Mouse (Mus musculus): Measurements from ENCODE around the gene Dhx40. TPM values are rescaled to one million over a fixed set of nuclear protein-coding genes. Genes with fewer than 3 reads are reported as not detected.
A peak's percentile ranks its signal among the peaks of the same experiment; 100 is the strongest.
"Not testable (repeated sequence)": the region's sequence is repeated elsewhere in the genome, so short reads cannot be mapped to it uniquely, and the experiment has no call there.

Dhx40 gene
- polyA plus RNA-seq, 1 experiment from 2014 or later: 27.7 TPM

- Histone ChIP-seq H3K9ac (no peak overlapping the region), H3K36me3 (no peaks in the 10 kb centered on the region), H3K4me2 (no peak overlapping the region), H3K27ac (no peak overlapping the region), H3K4me3 (no peak overlapping the region), H3K4me1 (peaks cover 6% of the 10 kb centered on the region), H3K27me3 (no peaks in the 10 kb centered on the region), H3K9me3 (no peaks in the 10 kb centered on the region)
- ATAC-seq (ENCODE audit: insufficient number of reproducible peaks, insufficient read depth, low FRiP score, low TSS enrichment, low read depth): no peak
- WGBS: 71% methylated on average over 2 of the region's 2 CpGs
Observed at GRCm38 (mm10) chr11:86742605-86743004, 64.9 kb downstream of the Dhx40 start.

DNA sequence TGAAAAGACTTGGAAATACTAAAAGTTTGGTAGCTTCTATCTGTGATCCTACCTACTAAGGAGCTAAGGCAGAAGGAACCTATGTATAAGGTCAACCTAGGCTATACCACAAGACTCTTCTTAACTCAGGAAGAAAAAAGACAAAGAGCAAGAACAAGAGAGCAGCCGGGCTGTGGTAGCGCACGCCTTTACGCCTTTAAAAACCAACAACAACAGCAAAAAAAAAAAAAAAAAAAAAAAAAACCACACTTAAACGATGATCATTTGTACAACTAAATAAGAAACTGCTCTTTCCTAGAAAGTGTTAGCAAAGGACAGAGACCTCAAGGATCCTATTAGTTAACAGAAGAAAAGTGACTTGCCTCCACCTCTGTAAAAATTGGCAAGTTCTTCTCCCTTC, 66.0 kb downstream of the Dhx40 start:
- WGBS: 97% methylated on average over 5 of the region's 5 CpGs
- no peak for ATAC-seq (ENCODE audit: insufficient number of reproducible peaks, insufficient read depth, low FRiP score, low TSS enrichment, low read depth)

GRCm38 (mm10) chr11:86739470-86739869, 68.1 kb downstream of the Dhx40 start:
- Histone ChIP-seq H3K27me3 (no peaks in the 10 kb centered on the region), H3K27ac (no peak overlapping the region), H3K4me2 (no peak overlapping the region), H3K9ac (no peak overlapping the region), H3K4me3 (no peak overlapping the region), H3K4me1 (no peaks in the 10 kb centered on the region), H3K36me3 (peaks cover 8% of the 10 kb centered on the region), H3K9me3 (no peaks in the 10 kb centered on the region)
- no peak for ATAC-seq (ENCODE audit: insufficient number of reproducible peaks, insufficient read depth, low FRiP score, low TSS enrichment, low read depth)
- 87% methylated on average over 2 of the region's 2 CpGs for WGBS

More for the DNA sequence above, 66.0 kb downstream of the Dhx40 start:
- Histone ChIP-seq H3K36me3 (peaks cover 3% of the 10 kb centered on the region), H3K4me2 (no peak overlapping the region), H3K4me1 (peaks cover 3% of the 10 kb centered on the region; the same call in 1 of the 2 replicates), H3K4me3 (no peak overlapping the region), H3K27ac (no peak overlapping the region), H3K9me3 (no peaks in the 10 kb centered on the region), H3K27me3 (no peaks in the 10 kb centered on the region), H3K9ac (no peak overlapping the region)

- 94% methylated on average over 1 of the region's 1 CpGs for WGBS
- Histone ChIP-seq H3K27ac (no peak overlapping the region), H3K27me3 (no peaks in the 10 kb centered on the region), H3K4me1 (no peaks in the 10 kb centered on the region), H3K9ac (no peak overlapping the region), H3K4me3 (no peak overlapping the region), H3K4me2 (no peak overlapping the region), H3K36me3 (peaks cover 8% of the 10 kb centered on the region), H3K9me3 (no peaks in the 10 kb centered on the region)
- ATAC-seq (ENCODE audit: insufficient number of reproducible peaks, insufficient read depth, low FRiP score, low TSS enrichment, low read depth): no peak
Observed at GRCm38 (mm10) chr11:86738956-86739355, 68.6 kb downstream of the Dhx40 start.

DNA sequence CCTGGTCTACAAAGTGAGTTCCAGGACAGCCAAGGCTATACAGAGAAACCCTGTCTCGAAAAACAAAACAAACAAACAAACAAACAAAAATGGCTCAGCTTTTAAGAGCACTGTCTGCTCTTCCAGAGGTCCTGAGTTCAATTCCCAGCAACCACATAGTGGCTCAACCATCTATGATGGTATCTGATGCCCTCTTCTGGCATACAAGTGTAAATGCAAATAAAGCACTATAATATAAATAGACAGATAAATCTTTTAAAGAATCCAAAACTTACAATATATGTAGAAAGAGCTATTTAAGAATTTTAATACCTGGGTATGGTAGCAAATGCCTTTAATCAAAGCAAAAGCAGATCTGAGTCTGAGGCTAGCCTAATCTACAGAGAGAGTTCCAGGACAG, 69.2 kb downstream of the Dhx40 start:
- not testable (repeated sequence) for H3K4me3 ChIP-seq; ATAC-seq (ENCODE audit: insufficient number of reproducible peaks, insufficient read depth, low FRiP score, low TSS enrichment, low read depth); H3K9me3 ChIP-seq; H3K27ac ChIP-seq; H3K27me3 ChIP-seq; H3K9ac ChIP-seq; H3K4me1 ChIP-seq; H3K4me2 ChIP-seq
- peaks cover 11% of the 10 kb centered on the region for H3K36me3 ChIP-seq
- 92% methylated on average over 1 of the region's 1 CpGs for WGBS

GRCm38 (mm10) chr11:86737301-86738000, 70.1 kb downstream of the Dhx40 start:
- peaks cover 18% of the 10 kb centered on the region for H3K36me3 ChIP-seq

DNA sequence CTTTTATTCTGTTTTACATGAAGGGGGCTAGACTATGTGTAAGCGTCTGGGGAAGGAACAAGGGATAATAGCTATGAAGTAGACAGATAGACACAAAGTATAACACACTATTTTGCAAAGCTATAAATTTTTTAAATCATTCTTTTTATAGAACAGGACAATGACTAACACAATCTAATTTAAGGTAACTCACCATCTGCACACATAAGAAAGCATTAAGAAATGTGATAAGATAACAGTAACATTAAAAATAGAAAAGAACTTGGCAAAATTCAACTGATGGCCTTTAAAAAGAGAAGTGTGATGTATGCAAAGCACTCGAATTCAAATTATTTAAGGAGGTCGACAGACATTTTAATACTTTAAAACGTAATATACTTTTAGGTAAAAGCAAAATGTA, 72.6 kb downstream of the Dhx40 start:
- Histone ChIP-seq H3K9me3 (no peaks in the 10 kb centered on the region), H3K9ac (no peak overlapping the region), H3K27me3 (no peaks in the 10 kb centered on the region), H3K4me1 (no peaks in the 10 kb centered on the region), H3K4me3 (no peak overlapping the region), H3K4me2 (no peak overlapping the region), H3K36me3 (peaks cover 37% of the 10 kb centered on the region), H3K27ac (no peak overlapping the region)
- no peak for ATAC-seq (ENCODE audit: insufficient number of reproducible peaks, insufficient read depth, low FRiP score, low TSS enrichment, low read depth)
- 92% methylated on average over 4 of the region's 4 CpGs for WGBS

More at GRCm38 (mm10) chr11:86737301-86738000, 70.1 kb downstream of the Dhx40 start:
- Histone ChIP-seq H3K4me3 (no peak overlapping the region), H3K27me3 (no peaks in the 10 kb centered on the region), H3K9me3 (no peaks in the 10 kb centered on the region), H3K9ac (no peak overlapping the region), H3K27ac (no peak overlapping the region), H3K4me1 (no peaks in the 10 kb centered on the region), H3K4me2 (no peak overlapping the region)
- WGBS: 80% methylated on average over 8 of the region's 8 CpGs
- ATAC-seq (ENCODE audit: insufficient number of reproducible peaks, insufficient read depth, low FRiP score, low TSS enrichment, low read depth): no peak

GRCm38 (mm10) chr11:86734241-86734939, 73.2 kb downstream of the Dhx40 start:
- Histone ChIP-seq H3K9me3 (no peaks in the 10 kb centered on the region), H3K36me3 (peaks cover 41% of the 10 kb centered on the region), H3K27me3 (no peaks in the 10 kb centered on the region), H3K4me2 (no peak overlapping the region), H3K9ac (0 out of 2 replicates have a peak overlapping the region, but pooled peaks have one; percentile 3), H3K4me3 (no peak overlapping the region), H3K27ac (no peak overlapping the region), H3K4me1 (no peaks in the 10 kb centered on the region)
- WGBS: 74% methylated on average over 10 of the region's 10 CpGs
- ATAC-seq (ENCODE audit: insufficient number of reproducible peaks, insufficient read depth, low FRiP score, low TSS enrichment, low read depth): no peak

DNA sequence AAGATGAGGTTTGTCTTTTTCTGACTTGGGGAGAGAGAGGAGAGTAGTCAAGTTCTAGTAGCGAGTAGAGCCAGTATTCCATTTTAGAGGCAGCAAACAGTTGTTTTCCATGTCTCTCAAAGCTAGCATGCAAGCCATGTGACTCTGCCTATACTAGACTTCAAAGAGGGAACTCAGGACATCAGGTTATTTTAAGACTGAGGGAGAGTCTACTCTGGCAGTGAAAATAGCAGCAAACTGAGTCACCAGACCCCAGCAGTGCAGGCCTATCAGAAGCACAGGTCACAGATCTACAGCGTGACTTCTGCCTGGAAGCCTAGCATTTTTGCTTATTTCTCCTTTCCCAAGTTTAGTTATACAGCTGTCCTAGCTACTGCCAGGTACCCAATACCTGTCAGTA, 76.1 kb downstream of the Dhx40 start:
- Histone ChIP-seq H3K36me3 (peaks cover 58% of the 10 kb centered on the region), H3K4me1 (no peaks in the 10 kb centered on the region), H3K4me3 (no peak overlapping the region), H3K27me3 (no peaks in the 10 kb centered on the region), H3K27ac (no peak overlapping the region), H3K9me3 (no peaks in the 10 kb centered on the region), H3K4me2 (no peak overlapping the region), H3K9ac (no peak overlapping the region)
- 88% methylated on average over 2 of the region's 2 CpGs for WGBS
- ATAC-seq (ENCODE audit: insufficient number of reproducible peaks, insufficient read depth, low FRiP score, low TSS enrichment, low read depth): no peak

GRCm38 (mm10) chr11:86725607-86726006, 81.9 kb downstream of the Dhx40 start:
- ATAC-seq (ENCODE audit: insufficient number of reproducible peaks, insufficient read depth, low FRiP score, low TSS enrichment, low read depth): no peak
- H3K4me2 ChIP-seq: no peak overlapping the region
- H3K4me3 ChIP-seq: no peak overlapping the region
- no peak overlapping the region for H3K9ac ChIP-seq
- H3K27ac ChIP-seq: no peak overlapping the region
- H3K27me3 ChIP-seq: no peaks in the 10 kb centered on the region
- no peaks in the 10 kb centered on the region for H3K9me3 ChIP-seq
- H3K4me1 ChIP-seq: no peaks in the 10 kb centered on the region
- H3K36me3 ChIP-seq: peaks cover 62% of the 10 kb centered on the region

- Histone ChIP-seq H3K4me3 (no peak overlapping the region), H3K27ac (no peak overlapping the region), H3K27me3 (no peaks in the 10 kb centered on the region), H3K4me2 (no peak overlapping the region), H3K9ac (no peak overlapping the region), H3K36me3 (peaks cover 65% of the 10 kb centered on the region), H3K9me3 (no peaks in the 10 kb centered on the region), H3K4me1 (no peaks in the 10 kb centered on the region)
- no peak for ATAC-seq (ENCODE audit: insufficient number of reproducible peaks, insufficient read depth, low FRiP score, low TSS enrichment, low read depth)
- 88% methylated on average over 7 of the region's 7 CpGs for WGBS
Observed at GRCm38 (mm10) chr11:86724982-86725381, 82.6 kb downstream of the Dhx40 start.

DNA sequence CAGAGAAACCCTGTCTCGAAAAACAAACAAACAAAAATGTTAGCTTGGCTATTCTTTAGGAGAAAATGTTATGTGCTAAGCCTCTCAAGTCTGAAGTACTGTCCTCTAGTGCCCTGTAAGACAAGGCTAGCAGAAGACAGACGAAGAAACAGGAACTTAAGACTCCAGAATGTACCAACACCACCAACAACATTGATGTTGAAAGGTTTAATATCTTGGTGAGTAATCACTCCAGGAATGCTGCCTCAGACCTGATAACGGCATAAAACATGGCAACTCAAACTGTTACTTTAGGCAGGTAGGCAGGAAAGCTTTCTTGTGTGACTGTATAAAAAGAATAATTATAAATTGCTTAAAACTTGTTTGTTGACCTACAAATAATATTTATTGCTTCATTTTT, 83.5 kb downstream of the Dhx40 start:
- 87% methylated on average over 3 of the region's 3 CpGs for WGBS
- H3K4me1 ChIP-seq: no peaks in the 10 kb centered on the region
- H3K27ac ChIP-seq: no peak overlapping the region
- H3K9me3 ChIP-seq: no peaks in the 10 kb centered on the region
- no peaks in the 10 kb centered on the region for H3K27me3 ChIP-seq
- H3K4me2 ChIP-seq: no peak overlapping the region
- no peak overlapping the region for H3K4me3 ChIP-seq
- ATAC-seq (ENCODE audit: insufficient number of reproducible peaks, insufficient read depth, low FRiP score, low TSS enrichment, low read depth): no peak
- H3K36me3 ChIP-seq: peaks cover 67% of the 10 kb centered on the region
- H3K9ac ChIP-seq: no peak overlapping the region
